Mouse (Mus musculus): ENCODE data around the gene Gzmc. TPM values are rescaled to one million over a fixed set of nuclear protein-coding genes. Genes with fewer than 3 reads are reported as not detected.

Gene Gzmc
- polyA plus RNA-seq, 1 experiment from 2014 or later, result not detected

GRCm38 (mm10) chr14:56186521-56186920, 47.9 kb downstream of the Gzmc start:
- ATAC-seq (ENCODE audit: low FRiP score), result no peak

More at GRCm38 (mm10) chr14:56186521-56186920, 47.9 kb downstream of the Gzmc start:
- H3K36me3 ChIP-seq, result no peaks in the 10 kb centered on the region
- no peaks in the 10 kb centered on the region for H3K4me1 ChIP-seq
- no peak overlapping the region for H3K4me2 ChIP-seq
- no peak overlapping the region for H3K4me3 ChIP-seq (replicated peaks)
- H3K27ac ChIP-seq (replicated peaks), result no peak overlapping the region
- 73% methylated on average over 5 of the region's 5 CpGs for WGBS
- no peaks in the 10 kb centered on the region for H3K9me3 ChIP-seq (replicated peaks)
- no peak overlapping the region for H3K9ac ChIP-seq (replicated peaks)
- no peaks in the 10 kb centered on the region for H3K27me3 ChIP-seq (replicated peaks)

Other genes starting within 250 kb of the Gzmc start
- gene Mcpt1, start 216.7 kb downstream of the Gzmc start, polyA plus RNA-seq (2015; fragmentation: Nextera tagmentation; extraction: Ambion mirVana), result not detected in 2 replicates
- not detected in 2 replicates for gene Mcpt9, start 204.2 kb downstream of the Gzmc start, polyA plus RNA-seq (2015; fragmentation: Nextera tagmentation; extraction: Ambion mirVana)
- gene Mcpt2, start 192.6 kb downstream of the Gzmc start, polyA plus RNA-seq (2015; fragmentation: Nextera tagmentation; extraction: Ambion mirVana), result not detected in 2 replicates
- gene Mcpt4, start 172.3 kb downstream of the Gzmc start, polyA plus RNA-seq (2015; fragmentation: Nextera tagmentation; extraction: Ambion mirVana), result 0.18 TPM in 1 of 2 replicates, not detected in the other
- gene Mcpt8, start 149.4 kb downstream of the Gzmc start, polyA plus RNA-seq (2015; fragmentation: Nextera tagmentation; extraction: Ambion mirVana), result 0.37 and 0.47 TPM in 2 replicates
- gene Ctsg, start 132.1 kb downstream of the Gzmc start, polyA plus RNA-seq (2015; fragmentation: Nextera tagmentation; extraction: Ambion mirVana), result not detected in 2 replicates
- not detected in 2 replicates for gene Gzme, start 114.0 kb downstream of the Gzmc start, polyA plus RNA-seq (2015; fragmentation: Nextera tagmentation; extraction: Ambion mirVana)
- not detected in 2 replicates for gene Gzmd, start 102.0 kb downstream of the Gzmc start, polyA plus RNA-seq (2015; fragmentation: Nextera tagmentation; extraction: Ambion mirVana)
- gene Gzmg, start 75.1 kb downstream of the Gzmc start, polyA plus RNA-seq (2015; fragmentation: Nextera tagmentation; extraction: Ambion mirVana), result not detected in 2 replicates
- gene Gzmn, start 60.1 kb downstream of the Gzmc start, polyA plus RNA-seq (2015; fragmentation: Nextera tagmentation; extraction: Ambion mirVana), result not detected in 2 replicates
- gene Gzmf, start 23.2 kb downstream of the Gzmc start, polyA plus RNA-seq (2015; fragmentation: Nextera tagmentation; extraction: Ambion mirVana), result not detected in 2 replicates
- gene Gzmb, start 27.6 kb upstream of the Gzmc start, polyA plus RNA-seq (2015; fragmentation: Nextera tagmentation; extraction: Ambion mirVana), result 1.7 TPM in 1 of 2 replicates, not detected in the other
- 0.13 and 0.29 TPM in 2 replicates for gene Atp12a, start 130.4 kb upstream of the Gzmc start, polyA plus RNA-seq (2015; fragmentation: Nextera tagmentation; extraction: Ambion mirVana)
- gene Rnf17, start 167.9 kb upstream of the Gzmc start, polyA plus RNA-seq (2015; fragmentation: Nextera tagmentation; extraction: Ambion mirVana), result 0.64 and 1.2 TPM in 2 replicates

All from neural tube, embryonic 15.5 days (tissue).